ENCODE assay signal across 31 mouse cellular contexts in genomic region chr6:24650719-24651118, GRCm38 (mm10). TPM values are rescaled to one million over a fixed set of nuclear protein-coding genes. Genes with fewer than 3 reads are reported as not detected.
DNase-seq lines count a peak whose midpoint lies in the region; ATAC-seq lines count a peak whose summit lies in the region.
"Had no signal": no experiment of that assay in that cellular context is flagged by ENCODE, and none has a peak within 500 bp of the region (broad histone marks: within the 10 kb centered on the region; RNA-seq: fewer than 3 reads in every experiment).

No protein-coding gene starts in this region.

- no peaks in the 10 kb centered on the region; the same call in 1 of the 2 replicates for H3K36me3 ChIP-seq in hindbrain, embryonic 14.5 days (replicated peaks; ENCODE audit: control insufficient read depth, insufficient read depth)
- H3K36me3 ChIP-seq: hindbrain, embryonic 15.5 days; intestine, embryonic 15.5 days; midbrain, embryonic 15.5 days; neural tube, embryonic 12.5 days had no signal

- intact Hi-C loops in left cerebral cortex, postnatal 4 days (cut with DNase I): no loop called here

- 0 out of 2 replicates have a peak, but pooled peaks cover 7% of the 10 kb centered on the region for H3K4me1 ChIP-seq in hindbrain, embryonic 14.5 days (replicated peaks; ENCODE audit: control insufficient read depth, insufficient read depth, low read length)
- H3K4me1 ChIP-seq: intestine, embryonic 15.5 days; limb, embryonic 13.5 days; neural tube, embryonic 12.5 days had no signal

- WGBS in hindbrain, embryonic 14.5 days: 82% methylated on average over 3 of the region's 3 CpGs

- H3K4me3 ChIP-seq in hindbrain, embryonic 14.5 days (replicated peaks; ENCODE audit: low read length): no peak overlapping the region
- H3K4me3 ChIP-seq: hindbrain, embryonic 15.5 days; intestine, embryonic 15.5 days; limb, embryonic 13.5 days; liver, embryonic 12.5 days; midbrain, embryonic 15.5 days; neural tube, embryonic 12.5 days had no signal

- no peak for DNase-seq in frontal cortex, postnatal 14 days (ENCODE audit: low spot score in 2 of 2)
- peak; percentile 37 for DNase-seq in left cerebral cortex, adult 11 months (ENCODE audit: low spot score)
- DNase-seq in left cerebral cortex, postnatal 4 days: no peak
- peak; percentile 55 for DNase-seq in NIH3T3 (ENCODE audit: low read depth)
- DNase-seq in left cerebral cortex, adult 9 months (ENCODE audit: low spot score in 2 of 2): peak; percentile 36 to 60
- DNase-seq in hindbrain, embryonic 14.5 days (ENCODE audit: low spot score): no peak
- DNase-seq: adrenal gland, postnatal 36 days; cerebellum, adult 11 months; cerebellum, adult 9-11 months; gastrocnemius, postnatal 25 days; heart, postnatal 4 days; kidney, adult 9 months; kidney, postnatal 36 days; layer of hippocampus, adult 9-11 months; lung, adult 18-20 months; lung, postnatal 14 days; thymus, postnatal 14 days had no signal

- no peaks in the 10 kb centered on the region for H3K27me3 ChIP-seq in hindbrain, embryonic 14.5 days (ENCODE audit: control insufficient read depth, insufficient read depth, low read length)
- H3K27me3 ChIP-seq: hindbrain, embryonic 15.5 days; intestine, embryonic 15.5 days; limb, embryonic 13.5 days; liver, embryonic 12.5 days; midbrain, embryonic 15.5 days; neural tube, embryonic 12.5 days; Patski had no signal

- H3K27ac ChIP-seq in hindbrain, embryonic 14.5 days: no peak overlapping the region
- H3K27ac ChIP-seq: hindbrain, embryonic 15.5 days; intestine, embryonic 15.5 days; limb, embryonic 13.5 days; liver, embryonic 12.5 days; midbrain, embryonic 15.5 days; neural tube, embryonic 12.5 days had no signal

- no peak overlapping the region for H3K9ac ChIP-seq in hindbrain, embryonic 14.5 days
- H3K9ac ChIP-seq: hindbrain, embryonic 15.5 days; intestine, embryonic 15.5 days; limb, embryonic 13.5 days; liver, embryonic 12.5 days; midbrain, embryonic 15.5 days; neural tube, embryonic 12.5 days had no signal

- no peak overlapping the region for H3K4me2 ChIP-seq in hindbrain, embryonic 14.5 days (replicated peaks)
- H3K4me2 ChIP-seq: hindbrain, embryonic 15.5 days; intestine, embryonic 15.5 days; limb, embryonic 13.5 days; liver, embryonic 12.5 days; midbrain, embryonic 15.5 days; neural tube, embryonic 12.5 days had no signal

- no peaks in the 10 kb centered on the region for H3K9me3 ChIP-seq in hindbrain, embryonic 14.5 days (ENCODE audit: control insufficient read depth, low read length)
- H3K9me3 ChIP-seq: hindbrain, embryonic 15.5 days; intestine, embryonic 15.5 days; limb, embryonic 13.5 days; liver, embryonic 12.5 days; midbrain, embryonic 15.5 days; neural tube, embryonic 12.5 days had no signal

- peak; percentile 83 for ATAC-seq in frontal cortex, adult (ENCODE audit: low TSS enrichment)
- no peak for ATAC-seq in hindbrain, embryonic 14.5 days (ENCODE audit: low FRiP score)
- ATAC-seq: intestine, embryonic 15.5 days; liver, embryonic 12.5 days; midbrain, embryonic 15.5 days; Patski had no signal

RNA-seq across cellular contexts. Expression of gene Wasl, which starts 14.1 kb away (rescaled TPM):
- 10 to 100 TPM; 44.0 to 44.3 TPM for total RNA-seq in left cerebral cortex, postnatal 4 days (2021)
- 47.0 and 48.4 TPM in 2 replicates for polyA plus RNA-seq in hindbrain, embryonic 14.5 days (2014; fragmentation: Nextera tagmentation; extraction: Ambion mirVana)

RNA-seq across cellular contexts. Expression of gene Lmod2, which starts 53.2 kb away (rescaled TPM):
- not detected for total RNA-seq in left cerebral cortex, postnatal 4 days (2021)
- not detected in 2 replicates for polyA plus RNA-seq in hindbrain, embryonic 14.5 days (2014; fragmentation: Nextera tagmentation; extraction: Ambion mirVana)
- total RNA-seq: common myeloid progenitor, adult 5-6 weeks; ES-E14; megakaryocyte-erythroid progenitor cell, adult 5-6 weeks had no signal
- polyA plus RNA-seq: forebrain, embryonic 11.5 days; hindbrain, embryonic 15.5 days; intestine, embryonic 15.5 days; liver, embryonic 12.5 days; midbrain, embryonic 15.5 days; neural tube, embryonic 12.5 days; Patski; small intestine, adult 2 months; testis, adult 2 months had no signal

Comparison
In these comparisons a context has a peak if more than half of its experiments do, and no peak if none do; other contexts are left out.
1. DNase-seq: peak in left cerebral cortex, adult 11 months (single experiment), NIH3T3 (single experiment) and left cerebral cortex, adult 9 months (2 of 2); none in frontal cortex, postnatal 14 days (0 of 2), left cerebral cortex, postnatal 4 days (single experiment) and hindbrain, embryonic 14.5 days (single experiment).